Mouse (Mus musculus) layer of hippocampus, adult 2 months (tissue): Measurements from ENCODE around the gene Zc3hc1. TPM values are rescaled to one million over a fixed set of nuclear protein-coding genes. Genes with fewer than 3 reads are reported as not detected.
A peak's percentile ranks its signal among the peaks of the same experiment; 100 is the strongest.

Experiments used
- DNase-seq, 2 experiments: peaks; one replicate each; pipeline ENCODE4 v3.0.0; 2022; ENCODE audit warnings: low spot score in 2 of 2
- H3K27ac ChIP-seq: fragments of 200-600 bp; 2 replicates; pipeline ENCODE4 v1.8.1; 2022
- H3K4me3 ChIP-seq: fragments of 200-600 bp; 2 replicates; pipeline ENCODE4 v1.8.1; 2022; ENCODE audit warnings: mild to moderate bottlenecking
- CTCF ChIP-seq: fragments of 200-600 bp; conservative IDR thresholded peaks from 2 replicates; pipeline ENCODE4 v1.8.1; 2022; ENCODE audit warnings: antibody characterized with exemption, mild to moderate bottlenecking, moderate library complexity
- total RNA-seq, 2 experiments: library from RNA; stranded (reverse); gene quantifications; 2 replicates each; pipeline ENCODE4 v1.2.3; 2021

The Zc3hc1 gene
- total RNA-seq, 2 experiments from 2014 or later: 23.7 to 25.1 TPM

- Histone ChIP-seq H3K4me3 (no peak overlapping the region), H3K27ac (peak overlapping the region; percentile 57; the same call in 1 of the 2 replicates)
- DNase-seq: no peak
- TF ChIP-seq CTCF: no peak
Measured at GRCm38 (mm10) chr6:30359762-30360509, 30.9 kb downstream of the Zc3hc1 start.

- no peak overlapping the region for H3K4me3 ChIP-seq
- peak; percentile 96 for TF ChIP-seq CTCF
- peak; percentile 52 to 74 for DNase-seq
Measured at GRCm38 (mm10) chr6:30357561-30358177, 33.2 kb downstream of the Zc3hc1 start.

GRCm38 (mm10) chr6:30356680-30357079 lies 34.1 kb downstream of the Zc3hc1 start:
- Histone ChIP-seq H3K4me3 (no peak overlapping the region), H3K27ac (no peak overlapping the region)
- no peak for DNase-seq
- no peak for TF ChIP-seq CTCF

More at GRCm38 (mm10) chr6:30357561-30358177, 33.2 kb downstream of the Zc3hc1 start:
- no peak overlapping the region for H3K27ac ChIP-seq

GRCm38 (mm10) chr6:30356161-30356560 lies 34.7 kb downstream of the Zc3hc1 start:
- no peak for TF ChIP-seq CTCF
- DNase-seq: no peak
- H3K4me3 ChIP-seq: no peak overlapping the region
- H3K27ac ChIP-seq: no peak overlapping the region

GRCm38 (mm10) chr6:30355701-30356100 lies 35.1 kb downstream of the Zc3hc1 start:
- Histone ChIP-seq H3K27ac (no peak overlapping the region), H3K4me3 (no peak overlapping the region)
- TF ChIP-seq CTCF: no peak
- DNase-seq: no peak

GRCm38 (mm10) chr6:30354760-30355159 lies 36.1 kb downstream of the Zc3hc1 start:
- H3K27ac ChIP-seq: no peak overlapping the region
- TF ChIP-seq CTCF: no peak
- H3K4me3 ChIP-seq: no peak overlapping the region
- DNase-seq: no peak

- H3K27ac ChIP-seq: no peak overlapping the region
- no peak overlapping the region for H3K4me3 ChIP-seq
- DNase-seq: no peak
- TF ChIP-seq CTCF: no peak
Measured at GRCm38 (mm10) chr6:30353661-30354060, 37.2 kb downstream of the Zc3hc1 start.

GRCm38 (mm10) chr6:30352762-30353161 lies 38.1 kb downstream of the Zc3hc1 start:
- Histone ChIP-seq H3K27ac (no peak overlapping the region), H3K4me3 (no peak overlapping the region)
- no peak for DNase-seq
- no peak for TF ChIP-seq CTCF

- H3K27ac ChIP-seq: no peak overlapping the region
- no peak for DNase-seq
- no peak for TF ChIP-seq CTCF
- H3K4me3 ChIP-seq: no peak overlapping the region
Measured at GRCm38 (mm10) chr6:30351290-30351689, 39.5 kb downstream of the Zc3hc1 start.

GRCm38 (mm10) chr6:30347288-30347801 lies 43.5 kb downstream of the Zc3hc1 start:
- DNase-seq: no peak
- Histone ChIP-seq H3K4me3 (no peak overlapping the region), H3K27ac (no peak overlapping the region)
- TF ChIP-seq CTCF: no peak

GRCm38 (mm10) chr6:30346737-30347136 lies 44.1 kb downstream of the Zc3hc1 start:
- no peak for DNase-seq
- Histone ChIP-seq H3K27ac (no peak overlapping the region), H3K4me3 (no peak overlapping the region)
- no peak for TF ChIP-seq CTCF

GRCm38 (mm10) chr6:30344032-30344431 lies 46.8 kb downstream of the Zc3hc1 start:
- Histone ChIP-seq H3K27ac (no peak overlapping the region), H3K4me3 (no peak overlapping the region)
- no peak for TF ChIP-seq CTCF
- no peak for DNase-seq

GRCm38 (mm10) chr6:30340231-30340873 lies 50.5 kb downstream of the Zc3hc1 start:
- DNase-seq: no peak
- H3K27ac ChIP-seq: no peak overlapping the region
- H3K4me3 ChIP-seq: no peak overlapping the region
- TF ChIP-seq CTCF: no peak
